ENCODE assay signal across 23 mouse cellular contexts in genomic region chr10:116424921-116425320, GRCm38 (mm10). TPM values are rescaled to one million over a fixed set of nuclear protein-coding genes. Genes with fewer than 3 reads are reported as not detected.
DNase-seq lines count a peak whose midpoint lies in the region; ATAC-seq and TF ChIP-seq lines count a peak whose summit lies in the region.
"Had no signal": no experiment of that assay in that cellular context is flagged by ENCODE, and none has a peak within 500 bp of the region (broad histone marks: within the 10 kb centered on the region; RNA-seq: fewer than 3 reads in every experiment).

No protein-coding gene starts in this region.

- DNase-seq in cerebellum, postnatal 4 days (ENCODE audit: low spot score in 2 of 2): no peak
- peak; percentile 24 for DNase-seq in midbrain, postnatal 0 days (ENCODE audit: low spot score)
- no peak for DNase-seq in midbrain, embryonic 10.5 days (ENCODE audit: low spot score)
- DNase-seq in cerebellum, adult 9-11 months: peak; percentile 60
- no peak for DNase-seq in neural tube, embryonic 10.5 days (ENCODE audit: extremely low spot score, low spot score)
- no peak for DNase-seq in urinary bladder, postnatal 10 days (ENCODE audit: low spot score)
- DNase-seq in urinary bladder, postnatal 36 days (ENCODE audit: low spot score in 2 of 2): no peak
- DNase-seq: gastrocnemius, postnatal 25 days; heart, postnatal 14 days; kidney, adult 2 months; kidney, postnatal 25 days; liver, embryonic 13.5 days; retina, postnatal 1 day; thymus, adult 18-20 months had no signal

- H3K36me3 ChIP-seq in midbrain, postnatal 0 days (ENCODE audit: insufficient read depth, low read length): no peaks in the 10 kb centered on the region
- 0 out of 2 replicates have a peak, but pooled peaks cover 5% of the 10 kb centered on the region for H3K36me3 ChIP-seq in midbrain, embryonic 10.5 days
- H3K36me3 ChIP-seq: liver, embryonic 13.5 days; lung, embryonic 15.5 days; midbrain, embryonic 12.5 days had no signal

- H3K27me3 ChIP-seq in midbrain, postnatal 0 days (ENCODE audit: insufficient read depth, low read length): no peaks in the 10 kb centered on the region
- no peaks in the 10 kb centered on the region for H3K27me3 ChIP-seq in midbrain, embryonic 10.5 days (ENCODE audit: low read depth, poor library complexity, severe bottlenecking)
- H3K27me3 ChIP-seq: embryonic facial prominence, embryonic 13.5 days; limb, embryonic 12.5 days; liver, embryonic 13.5 days; lung, embryonic 15.5 days; midbrain, embryonic 12.5 days had no signal

- no peaks in the 10 kb centered on the region for H3K4me1 ChIP-seq in midbrain, postnatal 0 days (ENCODE audit: insufficient read depth, low read length)
- H3K4me1 ChIP-seq in midbrain, embryonic 10.5 days: no peaks in the 10 kb centered on the region
- H3K4me1 ChIP-seq: forebrain, embryonic 10.5 days; limb, embryonic 12.5 days; liver, embryonic 13.5 days; lung, embryonic 15.5 days; midbrain, embryonic 12.5 days had no signal

- TF ChIP-seq CTCF in midbrain, postnatal 0 days (IDR thresholded peaks at IDR 0.05): no peak

- peak; percentile 64; the same call in 1 of the 2 replicates for ATAC-seq in cerebellum, adult (ENCODE audit: insufficient number of reproducible peaks, low FRiP score, low TSS enrichment)
- ATAC-seq in midbrain, postnatal 0 days (ENCODE audit: low FRiP score): no peak

- no peak overlapping the region for H3K9ac ChIP-seq in midbrain, postnatal 0 days (replicated peaks; ENCODE audit: low read length, poor library complexity, severe bottlenecking)
- H3K9ac ChIP-seq: embryonic facial prominence, embryonic 13.5 days; limb, embryonic 12.5 days; liver, embryonic 13.5 days; lung, embryonic 15.5 days; midbrain, embryonic 12.5 days had no signal

- H3K4me3 ChIP-seq in midbrain, postnatal 0 days (ENCODE audit: low read depth, low read length): no peak overlapping the region
- H3K4me3 ChIP-seq in midbrain, embryonic 10.5 days: no peak overlapping the region
- H3K4me3 ChIP-seq: embryonic facial prominence, embryonic 13.5 days; forebrain, embryonic 10.5 days; left cerebral cortex, adult 2 months; limb, embryonic 12.5 days; liver, embryonic 13.5 days; lung, embryonic 15.5 days; midbrain, embryonic 12.5 days had no signal

- no peak overlapping the region for H3K4me2 ChIP-seq in midbrain, postnatal 0 days (ENCODE audit: low read depth, low read length, poor library complexity, severe bottlenecking)
- H3K4me2 ChIP-seq: embryonic facial prominence, embryonic 13.5 days; heart, embryonic 11.5 days; limb, embryonic 12.5 days; liver, embryonic 13.5 days; lung, embryonic 15.5 days; midbrain, embryonic 12.5 days had no signal

- H3K27ac ChIP-seq in midbrain, postnatal 0 days (ENCODE audit: low read depth, low read length): no peak overlapping the region
- H3K27ac ChIP-seq in midbrain, embryonic 10.5 days (replicated peaks): no peak overlapping the region
- H3K27ac ChIP-seq: embryonic facial prominence, embryonic 13.5 days; forebrain, embryonic 10.5 days; left cerebral cortex, adult 2 months; limb, embryonic 12.5 days; liver, embryonic 13.5 days; lung, embryonic 15.5 days; macrophage; midbrain, embryonic 12.5 days had no signal

- WGBS in midbrain, postnatal 0 days: 81% methylated on average over 6 of the region's 6 CpGs
- 85% methylated on average over 6 of the region's 6 CpGs for WGBS in midbrain, embryonic 10.5 days

- 0 out of 2 replicates have a peak, but pooled peaks cover 2% of the 10 kb centered on the region for H3K9me3 ChIP-seq in midbrain, postnatal 0 days (ENCODE audit: low read length)
- H3K9me3 ChIP-seq in midbrain, embryonic 10.5 days (replicated peaks): peaks cover 10% of the 10 kb centered on the region; the same call in 1 of the 2 replicates
- H3K9me3 ChIP-seq: liver, embryonic 13.5 days; lung, embryonic 15.5 days had no signal

RNA-seq across cellular contexts. Expression of gene Kcnmb4, which starts 48.8 kb away (rescaled TPM):
- 43.2 and 67.6 TPM in 2 replicates for total RNA-seq in midbrain, postnatal 0 days (2014; rRNA removed)
- polyA plus RNA-seq in midbrain, postnatal 0 days (2015; fragmentation: Nextera tagmentation; extraction: Ambion mirVana): 19.8 and 21.7 TPM in 2 replicates
- polyA plus RNA-seq in midbrain, embryonic 10.5 days (2016; fragmentation: Nextera tagmentation; extraction: Ambion mirVana): 7.5 and 10.6 TPM in 2 replicates
- polyA plus RNA-seq: macrophage had no signal

Comparison
In these comparisons a context has a peak if more than half of its experiments do, and no peak if none do; other contexts are left out.
1. DNase-seq: peak in midbrain, postnatal 0 days (single experiment) and cerebellum, adult 9-11 months (single experiment); none in cerebellum, postnatal 4 days (0 of 2), midbrain, embryonic 10.5 days (single experiment), neural tube, embryonic 10.5 days (single experiment), urinary bladder, postnatal 10 days (single experiment) and urinary bladder, postnatal 36 days (0 of 2).